Mouse (Mus musculus): ENCODE data around the gene Arl14. TPM values are rescaled to one million over a fixed set of nuclear protein-coding genes. Genes with fewer than 3 reads are reported as not detected.

The Arl14 gene
- not detected for total RNA-seq (2022)

DNA sequence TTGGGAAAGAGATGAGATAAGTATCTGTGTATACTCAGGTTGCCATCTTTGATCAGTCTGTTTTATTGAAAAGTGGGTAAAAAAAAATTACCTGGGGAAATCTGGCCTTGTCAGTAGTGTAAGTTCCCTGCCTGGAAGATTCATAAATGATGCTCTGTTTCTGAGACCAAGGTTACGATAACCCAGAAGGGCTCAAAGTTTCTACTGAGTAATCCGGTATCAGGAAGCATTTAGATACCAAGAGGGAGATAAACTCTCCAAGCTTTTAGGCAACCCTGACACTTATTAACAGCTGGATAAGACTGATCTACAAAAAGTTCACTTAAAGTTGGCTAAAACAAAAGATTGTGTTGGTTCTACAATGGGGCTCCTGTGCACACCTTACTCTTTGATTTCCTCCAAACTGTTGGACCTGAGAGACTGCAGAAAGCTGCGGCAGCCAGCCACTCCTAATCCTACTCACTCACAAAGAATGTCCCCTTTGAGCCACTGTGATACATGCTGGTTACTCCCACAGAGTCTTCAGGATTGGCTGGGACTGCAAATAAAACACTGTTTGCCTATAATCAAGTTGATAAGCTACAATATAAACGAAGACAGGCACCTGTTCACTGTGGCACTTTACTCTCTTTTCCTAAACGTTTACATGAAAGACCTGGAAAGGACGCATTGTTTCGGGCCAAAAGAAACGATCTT is at the start of gene Arl14:
TSS of gene Arl14 (plus strand) at position 614 of the 696 bp plus-strand sequence.
- DNase-seq (ENCODE audit: low spot score in 2 of 2) = no peak

GRCm38 (mm10) chr3:69175229-69175628 is 47.0 kb upstream of the Arl14 start:
- DNase-seq (ENCODE audit: low spot score in 2 of 2) = no peak

DNA sequence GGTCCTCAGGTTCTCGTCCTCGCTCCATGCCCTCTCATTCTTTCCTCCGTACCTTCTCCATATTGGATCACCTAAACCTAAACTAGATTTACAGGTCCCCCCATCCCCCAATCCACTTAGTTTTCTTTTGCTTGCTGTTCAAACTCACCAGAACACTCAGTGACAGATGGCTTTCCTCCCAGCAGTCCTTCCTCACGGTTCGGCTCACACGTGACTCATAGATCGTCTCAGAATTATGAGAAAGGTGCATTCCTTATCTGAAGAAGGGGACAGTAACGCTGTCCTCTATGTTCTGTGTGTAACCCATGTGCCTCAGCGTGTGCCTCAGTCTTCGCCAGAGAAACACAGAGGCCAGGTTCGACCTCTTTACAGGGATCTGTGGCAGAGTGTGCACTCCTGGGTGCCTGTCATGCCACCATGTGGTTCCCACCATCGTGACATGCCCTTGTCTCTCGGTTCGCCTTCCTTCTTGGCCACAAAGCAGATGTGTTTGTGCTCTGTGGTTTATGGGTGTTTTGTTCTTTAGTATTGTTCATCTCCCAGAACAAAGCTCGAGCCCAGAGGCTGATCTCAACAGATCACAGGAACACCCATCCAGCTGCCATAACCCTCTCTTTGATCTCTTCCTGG is 44.9 kb upstream of the Arl14 start:
- no peak for DNase-seq (ENCODE audit: low spot score in 2 of 2)

- no peak for DNase-seq (ENCODE audit: low spot score in 2 of 2)
Measured at GRCm38 (mm10) chr3:69177914-69178313, 44.3 kb upstream of the Arl14 start.

GRCm38 (mm10) chr3:69178365-69179004 is 43.7 kb upstream of the Arl14 start:
- DNase-seq (ENCODE audit: low spot score in 2 of 2) = no peak

- DNase-seq (ENCODE audit: low spot score in 2 of 2) = no peak
Measured at GRCm38 (mm10) chr3:69181531-69181930, 40.7 kb upstream of the Arl14 start.

- no peak for DNase-seq (ENCODE audit: low spot score in 2 of 2)
Measured at GRCm38 (mm10) chr3:69182225-69182624, 40.0 kb upstream of the Arl14 start.

GRCm38 (mm10) chr3:69185244-69185643 is 37.0 kb upstream of the Arl14 start:
- no peak for DNase-seq (ENCODE audit: low spot score in 2 of 2)

DNA sequence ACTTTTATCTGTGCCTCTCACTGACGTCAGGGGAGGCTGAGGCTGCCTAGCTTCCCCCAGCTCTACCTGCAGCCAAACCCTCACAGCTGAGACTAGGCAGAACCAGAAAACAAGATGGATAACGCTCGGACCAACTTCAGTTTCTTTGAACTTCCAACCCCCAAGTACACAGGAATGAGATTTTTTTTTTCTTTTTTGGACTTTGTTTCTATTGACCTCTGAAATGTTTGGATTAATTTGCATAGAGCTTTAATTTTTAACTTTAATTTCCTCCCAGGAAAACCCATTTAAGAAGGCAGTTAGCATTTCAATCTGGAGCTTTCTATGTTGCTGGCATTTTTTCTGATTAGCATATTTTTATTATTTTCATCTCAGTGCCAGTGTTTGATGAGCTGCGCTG is 36.2 kb upstream of the Arl14 start:
- DNase-seq (ENCODE audit: low spot score in 2 of 2) = no peak

DNA sequence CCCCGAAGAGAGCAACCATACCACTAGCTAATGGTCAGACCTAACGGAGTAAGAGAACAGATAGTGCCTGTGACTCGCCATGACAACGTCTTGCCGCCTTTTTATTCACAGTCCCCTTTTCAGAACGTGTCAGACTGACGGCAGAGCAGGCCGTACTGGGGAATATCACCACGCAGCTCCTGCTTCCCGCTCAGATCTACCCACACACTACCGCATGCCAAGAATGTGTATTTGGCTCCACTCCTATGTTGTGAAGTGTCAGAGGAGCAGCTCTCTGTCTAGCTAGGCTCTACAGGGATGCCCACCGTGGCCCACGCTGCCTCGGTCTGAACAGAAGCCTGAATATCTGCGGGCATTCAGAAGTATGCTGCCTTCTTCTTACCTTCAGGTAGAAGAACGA is 35.6 kb upstream of the Arl14 start:
- no peak for DNase-seq (ENCODE audit: low spot score in 2 of 2)

GRCm38 (mm10) chr3:69192995-69193394 is 29.2 kb upstream of the Arl14 start:
- no peak for DNase-seq (ENCODE audit: low spot score in 2 of 2)

- DNase-seq (ENCODE audit: low spot score in 2 of 2) = no peak
Measured at GRCm38 (mm10) chr3:69194496-69194895, 27.7 kb upstream of the Arl14 start.

- no peak for DNase-seq (ENCODE audit: low spot score in 2 of 2)
Measured at GRCm38 (mm10) chr3:69195251-69195650, 27.0 kb upstream of the Arl14 start.

GRCm38 (mm10) chr3:69198098-69198497 is 24.1 kb upstream of the Arl14 start:
- DNase-seq (ENCODE audit: low spot score in 2 of 2) = no peak

GRCm38 (mm10) chr3:69200251-69200650 is 22.0 kb upstream of the Arl14 start:
- no peak for DNase-seq (ENCODE audit: low spot score in 2 of 2)

- no peak for DNase-seq (ENCODE audit: low spot score in 2 of 2)
Measured at GRCm38 (mm10) chr3:69201206-69201605, 21.0 kb upstream of the Arl14 start.

- DNase-seq (ENCODE audit: low spot score in 2 of 2) = no peak
Measured at GRCm38 (mm10) chr3:69202876-69203275, 19.3 kb upstream of the Arl14 start.

GRCm38 (mm10) chr3:69205266-69206054 is 16.8 kb upstream of the Arl14 start:
- DNase-seq (ENCODE audit: low spot score in 2 of 2) = peak; percentile 21 to 45

DNA sequence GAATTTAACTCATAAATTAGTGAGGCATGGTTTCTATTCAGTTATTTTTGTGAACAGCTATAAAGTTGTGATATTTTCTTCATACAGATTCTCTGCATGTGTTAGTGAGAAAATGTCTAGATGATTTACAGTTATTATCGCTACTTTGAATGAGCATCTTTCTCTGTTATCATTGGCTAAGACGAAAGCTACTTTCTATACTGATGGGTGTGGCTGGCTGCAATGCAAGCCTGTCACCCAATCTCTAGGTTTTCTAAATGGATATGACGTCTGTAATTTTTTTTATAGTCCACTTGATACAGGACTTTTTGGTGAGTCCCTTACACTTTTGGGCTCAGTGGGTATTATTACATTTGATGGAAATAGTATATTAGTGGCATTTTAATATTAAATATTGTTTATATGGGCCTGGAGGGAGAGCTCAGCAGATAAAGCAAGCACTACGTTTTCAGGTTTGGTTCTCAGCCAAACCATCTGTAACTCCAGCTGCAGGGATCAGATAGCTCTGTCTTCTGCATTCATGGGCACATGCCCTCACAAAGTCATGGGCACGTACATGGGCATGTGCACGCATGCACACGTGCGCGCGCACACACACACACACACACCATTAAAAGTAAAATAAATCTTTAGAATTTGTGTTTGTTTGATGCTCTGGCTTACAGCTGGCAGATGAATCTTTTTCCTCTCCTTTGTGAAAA is 15.9 kb upstream of the Arl14 start:
- no peak for DNase-seq (ENCODE audit: low spot score in 2 of 2)

- peak in 1 of 2 experiments; percentile 11 for DNase-seq (ENCODE audit: low spot score in 2 of 2)
Measured at GRCm38 (mm10) chr3:69208441-69209309, 13.5 kb upstream of the Arl14 start.

Measured in gastrocnemius, adult 8-10 months (tissue).